Mouse (Mus musculus) telencephalon, adult 2 months (tissue): ENCODE data around the gene Gm9887.

Source experiments
- DNase-seq: peaks from one replicate; pipeline ENCODE4 v3.0.0-alpha.2; 2011; ENCODE audit warnings: low read depth, low spot score

Gene Gm9887

GRCm38 (mm10) chr12:69371854-69372671, at the start of gene Gm9887, which contains the start of gene Arf6:
TSS of gene Gm9887 (minus strand) at chr12:69372458.
TSS of gene Arf6 (plus strand) at chr12:69372150.
- DNase-seq, result peak; percentile 90

DNA sequence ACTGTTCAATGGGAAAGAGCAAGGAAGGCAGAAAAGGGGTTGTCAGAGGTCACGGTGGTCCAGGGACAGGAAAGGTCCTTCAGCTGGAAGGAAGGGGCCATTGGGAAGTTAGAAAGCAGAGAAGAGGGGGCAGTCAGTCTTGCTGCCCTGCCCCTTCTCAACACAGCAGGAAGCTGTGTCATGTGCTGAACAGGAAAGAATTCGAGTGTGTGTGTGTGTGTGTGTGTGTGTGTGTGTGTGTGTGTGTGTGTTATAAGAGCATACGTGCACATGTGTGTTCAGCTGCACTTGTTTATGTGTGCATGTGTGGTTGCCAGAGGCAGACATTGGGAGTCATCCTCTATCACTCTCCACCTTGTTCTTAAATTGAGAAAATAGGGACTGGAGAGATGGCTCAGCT, 48.5 kb upstream of the Gm9887 start:
- DNase-seq, result no peak

DNA sequence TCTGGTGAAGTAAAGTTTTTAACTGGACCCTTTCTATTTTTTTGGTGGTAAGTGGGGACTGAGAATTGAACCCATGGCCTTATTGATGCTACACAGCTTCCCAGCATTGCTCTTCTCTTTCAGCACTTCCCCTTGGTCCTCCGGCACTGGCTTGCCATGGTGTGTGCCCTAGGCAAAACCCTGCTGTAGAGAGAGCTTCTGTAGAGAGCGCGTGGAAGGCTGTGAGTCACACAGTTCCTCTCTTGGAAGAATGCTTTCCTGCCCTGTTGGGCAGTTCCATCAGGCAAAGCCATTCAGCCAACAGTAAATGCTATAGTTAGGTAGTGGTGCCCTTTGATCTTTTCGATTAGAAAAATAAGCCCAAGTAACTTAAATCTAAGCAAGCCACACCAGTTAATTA, 47.3 kb upstream of the Gm9887 start:
- DNase-seq, result no peak

DNA sequence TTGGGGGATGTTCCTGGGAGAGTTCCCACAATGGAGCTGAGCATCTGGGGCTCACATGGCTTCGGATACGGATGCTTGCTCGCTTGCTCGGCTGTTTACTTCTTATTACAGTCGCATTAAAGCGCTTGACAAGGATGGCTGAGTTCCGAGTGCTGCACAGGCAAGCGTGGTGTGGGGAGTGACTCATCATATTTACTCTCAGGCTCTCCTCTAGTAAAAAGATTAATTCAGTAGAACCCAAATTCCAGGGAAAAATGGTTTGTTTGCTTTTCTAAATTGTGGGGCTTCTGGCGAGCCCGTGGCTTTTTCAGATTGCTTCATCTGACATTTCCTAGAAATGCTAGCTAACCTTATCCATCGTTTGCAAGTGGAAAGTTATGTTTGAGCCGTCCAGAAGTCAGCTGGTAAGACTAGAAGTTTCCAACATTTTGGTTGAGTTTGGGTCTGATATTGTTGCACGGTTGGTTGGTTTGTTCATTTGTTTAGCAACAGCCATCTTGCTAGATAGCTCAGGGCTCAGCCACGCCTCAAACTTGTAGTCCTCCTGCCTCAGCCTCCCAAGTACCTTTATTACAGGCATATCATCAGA, 46.9 kb upstream of the Gm9887 start:
- DNase-seq, result peak; percentile 18

GRCm38 (mm10) chr12:69418606-69419005, 46.3 kb upstream of the Gm9887 start:
- no peak for DNase-seq

GRCm38 (mm10) chr12:69417701-69418291, 45.5 kb upstream of the Gm9887 start:
- DNase-seq, result no peak

DNA sequence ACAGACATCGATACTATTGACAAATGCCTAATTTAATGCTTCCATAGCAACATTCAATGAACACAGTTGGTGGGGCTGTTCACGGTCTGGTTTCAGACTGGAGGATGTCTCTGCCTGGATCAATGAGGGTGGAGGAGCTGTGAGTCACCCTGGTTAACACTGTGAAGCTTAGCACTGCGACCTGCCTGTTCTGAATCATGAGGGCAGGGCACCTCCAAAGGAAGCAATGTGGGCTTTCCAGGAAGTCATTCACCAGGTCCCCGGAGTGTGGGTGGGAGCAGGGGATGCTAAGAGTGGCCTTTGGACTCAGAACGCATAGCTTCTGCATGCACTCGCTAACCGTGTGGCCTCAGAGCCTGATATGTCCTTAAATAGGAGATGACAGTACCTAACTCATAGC, 44.5 kb upstream of the Gm9887 start:
- no peak for DNase-seq

DNA sequence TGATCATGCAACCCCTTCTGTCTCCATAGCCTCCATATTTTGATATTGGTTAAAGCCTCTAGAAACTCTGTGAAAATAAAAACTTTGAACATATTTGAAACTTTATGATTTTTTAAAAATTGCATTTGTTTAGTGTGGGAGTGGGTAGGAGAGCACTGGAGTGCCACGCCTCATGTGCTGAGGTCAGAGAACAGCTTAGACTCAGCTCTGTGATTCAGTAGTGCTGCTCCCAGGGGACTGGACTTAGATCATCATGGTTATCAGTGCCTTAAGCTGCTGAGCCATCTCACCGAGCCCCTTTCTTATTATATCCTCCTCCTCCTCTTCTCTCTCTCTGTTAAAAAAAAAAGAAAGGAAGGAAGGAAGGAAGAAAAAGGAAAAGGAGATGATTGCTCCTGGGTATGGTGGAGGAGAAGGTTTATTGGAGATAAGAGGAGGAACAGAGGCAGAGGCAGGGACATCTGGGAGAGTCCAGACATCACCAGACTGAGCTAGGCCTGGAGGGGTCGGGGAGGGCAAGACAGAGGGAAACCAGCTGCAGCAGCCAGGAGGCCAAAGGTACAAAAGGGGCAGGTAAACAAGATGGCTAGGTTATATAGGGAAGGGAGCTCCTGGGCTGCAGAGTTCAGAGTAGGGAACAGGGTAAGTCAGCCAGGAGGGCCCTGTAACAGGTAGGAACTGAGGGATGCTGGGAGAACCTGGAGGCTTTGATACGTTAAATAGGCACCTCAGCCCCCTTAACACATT, 42.7 kb upstream of the Gm9887 start:
- no peak for DNase-seq

DNA sequence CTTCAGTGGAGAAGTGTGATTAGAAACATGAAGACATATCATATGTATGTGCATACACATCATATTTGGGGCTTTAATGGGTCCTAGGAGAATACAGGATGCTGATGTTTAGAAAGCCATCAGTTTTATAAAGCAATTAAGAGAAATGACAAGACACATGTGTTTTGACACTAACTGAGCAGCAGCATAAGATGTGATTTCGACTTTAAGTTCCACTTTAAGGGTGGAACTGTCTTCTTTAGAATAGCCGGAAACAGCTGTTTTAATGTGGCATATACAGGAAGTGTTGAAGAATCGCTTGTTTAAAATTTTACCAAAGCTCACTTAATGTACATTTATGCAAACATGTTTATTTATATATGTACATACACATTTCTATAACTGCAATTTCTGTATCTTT, 41.0 kb upstream of the Gm9887 start:
- DNase-seq, result no peak

- DNase-seq, result no peak
Observed at GRCm38 (mm10) chr12:69411936-69412335, 39.7 kb upstream of the Gm9887 start.

DNA sequence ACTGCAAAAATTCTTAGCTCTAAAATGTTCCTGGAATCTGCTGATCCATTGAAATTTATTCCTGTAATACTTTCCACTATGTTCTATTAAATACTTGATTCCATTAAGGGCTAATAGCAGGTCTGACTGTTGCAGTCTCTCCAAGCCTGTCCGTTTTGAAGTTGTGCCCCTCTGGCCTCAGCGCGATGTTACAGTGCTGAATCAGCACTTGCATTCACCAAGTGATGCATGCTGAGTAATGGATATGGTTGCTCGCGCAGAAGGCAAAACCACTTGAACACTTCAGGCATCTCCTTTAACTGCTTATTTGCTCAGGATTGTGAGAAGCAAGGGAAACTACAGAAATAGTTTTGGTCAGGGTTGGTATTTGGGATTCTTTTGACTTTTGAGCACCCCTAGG, 38.5 kb upstream of the Gm9887 start:
- no peak for DNase-seq

DNA sequence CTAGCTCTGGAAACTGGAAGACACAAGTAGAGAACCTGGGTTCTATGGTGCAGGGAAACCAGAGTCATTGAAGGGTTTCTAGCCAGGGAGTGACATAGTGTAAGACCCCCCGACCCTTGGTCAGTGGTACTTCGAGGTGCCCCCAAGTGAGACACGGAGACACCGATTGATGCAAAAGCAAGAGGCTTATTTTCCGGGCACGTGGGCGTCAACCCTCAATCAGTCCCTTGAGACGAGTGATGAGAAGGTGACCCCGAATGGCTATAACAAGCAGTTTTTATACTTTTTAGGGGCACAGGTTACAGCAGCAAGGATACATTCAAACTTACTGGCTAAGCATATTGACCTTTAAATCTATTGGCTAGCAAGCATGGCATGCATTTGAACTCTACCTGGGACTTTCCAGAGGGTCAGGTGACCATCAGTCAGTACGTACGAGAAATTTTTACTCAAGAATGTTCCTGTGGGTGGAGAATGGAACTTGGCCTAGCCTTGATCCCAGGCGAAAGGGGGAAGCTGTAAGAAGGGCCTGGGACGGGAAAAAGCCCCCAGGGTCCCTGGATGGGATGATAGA, 30.4 kb upstream of the Gm9887 start:
- DNase-seq, result no peak

DNA sequence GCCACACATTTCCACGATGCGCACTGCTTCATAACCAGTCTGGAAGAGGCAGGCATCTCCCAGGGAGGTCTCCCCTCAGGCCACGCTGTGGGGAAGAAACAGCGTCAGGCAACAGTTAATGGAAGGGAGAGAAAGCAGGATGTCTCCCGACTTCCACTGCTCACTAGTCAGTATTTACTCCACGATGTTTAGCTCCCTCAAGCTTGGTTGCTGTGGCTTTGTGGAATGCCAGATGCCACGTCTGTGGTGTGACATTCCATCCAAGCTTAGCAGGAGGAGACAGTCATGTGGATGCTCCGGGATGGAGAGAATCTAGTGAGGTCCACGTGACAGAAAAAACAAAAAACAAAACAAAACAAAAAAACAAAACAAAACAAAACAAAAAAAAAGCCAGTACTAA, 29.8 kb upstream of the Gm9887 start:
- no peak for DNase-seq

GRCm38 (mm10) chr12:69400871-69401286, 28.6 kb upstream of the Gm9887 start:
- DNase-seq, result no peak

- DNase-seq, result no peak
Observed at GRCm38 (mm10) chr12:69400367-69400766, 28.1 kb upstream of the Gm9887 start.

DNA sequence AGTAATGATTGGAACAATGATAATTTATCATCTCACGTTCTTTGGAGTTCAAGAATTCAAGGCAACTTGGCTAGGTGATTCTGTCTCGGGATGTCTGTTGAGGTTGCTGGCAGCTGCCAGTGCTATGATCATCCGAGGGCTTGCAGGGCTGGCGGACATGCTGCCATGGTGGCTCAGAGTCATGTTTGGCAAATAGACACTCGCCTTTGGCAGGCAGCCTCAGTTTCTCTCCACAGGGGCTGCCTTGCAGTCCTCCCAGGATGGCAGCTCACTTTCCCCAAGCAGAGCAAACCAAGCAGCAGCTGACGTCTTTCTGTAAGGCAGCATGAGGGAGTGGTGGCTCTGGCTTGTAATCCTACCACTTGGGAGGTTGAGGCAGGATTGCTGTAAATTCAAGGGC, 22.2 kb upstream of the Gm9887 start:
- no peak for DNase-seq

DNA sequence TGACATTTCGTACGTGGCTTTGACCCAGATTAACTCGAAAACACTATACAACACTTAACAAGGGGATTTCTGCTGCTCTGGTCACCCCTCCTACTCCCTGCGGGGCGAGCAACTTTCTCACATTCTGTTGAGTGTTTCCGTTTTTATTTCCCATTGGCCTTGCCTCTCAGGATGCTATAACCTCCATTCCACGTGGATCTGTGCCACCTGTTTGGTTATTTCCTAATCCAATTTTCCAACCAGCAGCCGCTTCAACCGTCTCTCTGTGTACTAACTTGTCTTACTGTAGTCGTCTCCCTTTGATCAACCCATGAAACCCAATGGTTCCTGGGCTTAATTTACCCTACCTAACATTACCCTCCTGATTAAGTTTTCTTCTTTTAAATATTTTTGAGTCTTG, 20.8 kb upstream of the Gm9887 start:
- DNase-seq, result no peak

- DNase-seq, result no peak
Observed at GRCm38 (mm10) chr12:69390000-69390698, 17.9 kb upstream of the Gm9887 start.

- peak; percentile 67 for DNase-seq
Observed at GRCm38 (mm10) chr12:69389273-69389938, 17.1 kb upstream of the Gm9887 start.

- no peak for DNase-seq
Observed at GRCm38 (mm10) chr12:69388321-69388869, 16.1 kb upstream of the Gm9887 start.
